Mouse (Mus musculus) subcutaneous adipose tissue, adult 2 months (tissue): ENCODE data around the gene Ikbip. TPM values are rescaled to one million over a fixed set of nuclear protein-coding genes. Genes with fewer than 3 reads are reported as not detected.

ENCODE experiments used
- polyA plus RNA-seq: library from polyadenylated mRNA; depleted of rRNA; stranded (reverse); fragments of >200 nt; gene quantifications from 2 replicates; pipeline ENCODE4 v1.2.3, GENCODE M21; 2012; ENCODE audit warnings: low replicate concordance; rRNA removed

Gene Ikbip
- polyA plus RNA-seq = 5.9 and 9.9 TPM in 2 replicates

GRCm38 (mm10) chr10:91082550-91083392, at the start of gene Ikbip, which contains the start of gene Apaf1:
Gene Ikbip, plus strand, starts transcription at chr10:91082940.
Gene Apaf1, minus strand, starts transcription at chr10:91082770.

GRCm38 (mm10) chr10:91123828-91124822, 41.4 kb downstream of the Ikbip start, which contains the start of gene Slc25a3:
Gene Slc25a3, minus strand, starts transcription at chr10:91124059.

Other genes with a start within 250 kb of the Ikbip start
- gene Apaf1, start 170 bp upstream of the Ikbip start, polyA plus RNA-seq = 4.8 and 8.2 TPM in 2 replicates
- gene Slc25a3, start 41.1 kb downstream of the Ikbip start, polyA plus RNA-seq = 358 and 409 TPM in 2 replicates
- gene Tmpo, start 98.4 kb downstream of the Ikbip start, polyA plus RNA-seq = 16.1 and 41.9 TPM in 2 replicates